Mouse (Mus musculus): ENCODE measurements around the gene Fam19a5.

The Fam19a5 gene

DNA sequence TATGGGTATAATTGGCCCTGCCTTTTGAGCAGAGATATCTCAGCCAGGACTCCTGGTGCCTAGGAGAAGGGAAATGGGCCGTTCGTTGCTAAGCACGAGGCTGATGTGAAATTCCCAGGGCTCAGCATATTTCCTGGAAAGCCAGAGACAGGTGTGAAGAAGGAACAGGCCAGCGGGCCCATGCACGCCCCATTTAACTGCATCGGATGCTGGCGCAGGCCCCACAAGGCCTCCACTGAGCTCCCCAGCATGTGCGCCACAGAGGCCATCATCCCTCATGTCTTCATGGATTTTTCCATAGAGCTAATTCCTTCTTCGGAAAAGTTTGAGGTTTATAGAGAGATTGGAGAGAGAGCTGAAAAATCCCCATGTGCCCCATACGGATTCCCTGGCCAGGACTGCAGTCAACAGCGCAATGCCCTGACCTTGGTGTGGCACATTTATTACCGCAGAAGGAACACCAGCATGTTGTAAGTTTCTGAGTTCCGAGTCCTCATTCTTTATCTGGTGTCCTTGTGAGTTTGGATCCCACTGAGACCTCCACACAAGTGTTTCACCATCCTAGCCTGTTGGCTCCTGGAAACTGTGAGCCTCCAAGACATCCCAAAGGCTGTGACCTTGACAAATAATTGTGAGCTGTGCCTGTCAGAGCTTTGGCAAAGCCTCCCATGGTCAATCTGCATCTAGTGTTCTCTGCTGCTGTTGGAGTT, 122.1 kb downstream of the Fam19a5 start:
- no peak for DNase-seq (ENCODE audit: low spot score in 2 of 2)

DNA sequence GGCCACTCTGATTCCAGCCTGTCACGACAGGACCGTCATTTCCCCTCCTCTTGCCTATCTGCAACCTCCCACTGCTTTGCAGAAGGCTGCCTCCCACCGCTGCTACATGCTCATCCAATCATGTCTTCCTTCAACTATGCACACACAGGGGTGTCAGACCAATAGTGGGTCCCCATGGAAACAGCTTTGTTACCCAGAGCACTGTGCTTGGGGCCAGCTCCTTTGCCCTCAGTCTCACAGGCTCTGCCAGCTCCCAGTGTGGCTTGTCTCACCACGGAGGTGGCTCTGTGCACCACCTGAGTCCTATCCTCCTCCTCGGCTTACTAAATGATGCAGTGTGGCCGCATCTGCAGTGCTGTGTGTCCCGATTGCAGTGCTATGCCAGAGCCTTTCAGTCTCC, 123.3 kb downstream of the Fam19a5 start:
- DNase-seq (ENCODE audit: low spot score in 2 of 2) = no peak

DNA sequence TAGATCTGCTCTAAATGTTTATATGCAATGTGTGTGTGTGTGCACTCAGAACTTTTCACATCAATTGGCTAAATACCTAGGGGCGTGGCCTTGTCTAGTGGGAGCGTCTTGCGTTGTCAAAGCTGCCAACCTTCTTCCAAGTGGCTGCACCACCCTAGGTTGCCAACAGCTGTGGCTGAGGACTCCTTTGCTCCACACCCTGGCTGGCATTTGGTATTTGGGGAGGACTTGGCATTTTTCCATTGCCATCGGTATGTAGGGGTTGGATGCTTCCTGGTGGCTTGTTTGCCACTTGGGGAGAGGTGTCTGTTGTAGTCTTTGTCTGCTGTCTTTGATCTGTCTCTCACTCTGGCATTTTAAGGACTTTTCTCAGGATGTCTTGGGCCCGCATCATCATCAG, 124.0 kb downstream of the Fam19a5 start:
- no peak for DNase-seq (ENCODE audit: low spot score in 2 of 2)

DNA sequence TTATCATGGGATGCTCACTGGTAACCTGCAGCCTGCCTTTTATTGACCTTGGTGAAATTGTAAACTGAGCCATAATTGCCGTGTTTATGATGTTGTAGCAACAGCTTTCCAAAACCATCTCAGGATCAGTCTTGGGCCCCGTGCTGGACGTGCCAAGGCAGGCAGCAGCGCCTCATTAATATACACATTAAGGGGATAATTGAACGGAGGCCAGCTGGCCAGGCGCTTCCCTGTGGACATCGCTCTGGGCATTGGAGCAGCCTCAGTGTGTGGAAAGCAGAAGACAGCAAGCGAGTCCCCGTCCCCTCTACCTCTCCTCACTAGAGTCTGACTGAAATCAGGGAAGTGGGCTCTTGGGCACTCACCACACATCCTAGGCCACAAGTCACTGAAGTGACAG, 127.8 kb downstream of the Fam19a5 start:
- DNase-seq (ENCODE audit: low spot score in 2 of 2) = no peak

DNA sequence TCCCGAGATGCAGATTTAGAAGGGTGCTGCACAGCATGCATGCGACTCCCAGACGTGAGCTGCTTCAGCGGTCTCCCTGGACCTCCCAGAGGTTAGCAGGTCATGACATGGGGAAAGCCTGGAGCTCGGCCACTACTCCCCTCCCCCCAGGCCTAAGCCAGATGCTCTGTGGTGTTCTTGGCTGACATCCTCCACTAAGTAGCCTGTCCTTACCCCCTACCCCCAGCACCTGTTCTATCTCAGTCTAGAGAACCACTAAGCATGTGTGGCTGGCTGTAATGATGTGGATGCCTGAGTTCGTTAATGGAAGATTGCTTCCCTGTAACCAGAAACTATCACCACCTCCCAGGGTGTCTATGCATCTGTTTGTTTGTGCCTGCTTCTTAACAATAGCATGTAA, 134.6 kb downstream of the Fam19a5 start:
- no peak for DNase-seq (ENCODE audit: low spot score in 2 of 2)

DNA sequence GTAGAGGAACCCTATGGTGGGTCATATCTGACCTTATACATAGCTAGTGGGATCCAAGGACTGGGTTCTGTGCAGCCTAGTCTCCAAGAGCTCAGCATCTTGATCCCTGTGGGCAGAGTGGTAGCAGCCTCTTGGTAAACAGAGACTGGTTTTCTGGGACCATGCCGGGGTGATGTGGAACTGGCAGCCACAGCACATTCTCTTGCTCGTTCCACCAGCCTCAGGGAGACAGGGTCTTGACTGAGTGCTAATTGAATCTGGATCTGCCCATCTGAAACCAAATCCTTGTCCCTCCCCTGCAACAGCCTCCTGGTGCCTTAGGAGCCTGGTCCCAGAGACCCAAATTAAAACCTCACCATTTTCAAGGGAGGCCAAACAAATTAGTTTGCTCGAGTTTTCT, 138.3 kb downstream of the Fam19a5 start:
- DNase-seq (ENCODE audit: low spot score in 2 of 2) = no peak

DNA sequence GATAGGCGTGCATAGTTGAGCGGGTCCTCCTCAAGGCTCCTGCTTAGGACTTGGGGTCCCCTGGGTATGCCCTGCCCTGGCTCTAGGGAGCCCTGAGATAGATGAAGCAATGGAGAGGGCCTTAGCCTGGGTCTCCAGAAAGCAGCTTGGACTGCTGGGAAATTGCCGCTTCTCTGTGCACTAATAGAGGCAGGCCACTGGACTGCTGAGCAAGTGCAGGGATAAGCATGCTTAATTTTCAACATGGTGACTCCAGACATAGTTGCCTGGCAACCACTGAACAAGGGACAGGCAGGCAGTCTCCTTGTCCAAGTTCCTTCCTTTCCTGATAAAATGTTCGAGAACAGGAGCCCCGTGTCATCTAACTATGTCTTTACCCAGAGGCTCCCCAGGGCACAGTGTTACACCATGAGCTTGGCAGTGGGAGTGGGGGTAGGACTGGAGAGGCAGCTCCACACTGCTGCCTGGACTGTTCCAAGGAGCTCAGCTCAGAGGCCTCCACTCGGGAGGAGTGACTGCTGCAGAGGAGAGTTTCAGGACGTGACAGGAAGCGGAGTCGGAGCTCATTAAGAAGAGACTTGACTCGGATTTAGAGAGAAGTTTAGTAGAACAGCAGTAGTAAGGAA, 142.4 kb downstream of the Fam19a5 start:
- DNase-seq (ENCODE audit: low spot score in 2 of 2) = no peak

DNA sequence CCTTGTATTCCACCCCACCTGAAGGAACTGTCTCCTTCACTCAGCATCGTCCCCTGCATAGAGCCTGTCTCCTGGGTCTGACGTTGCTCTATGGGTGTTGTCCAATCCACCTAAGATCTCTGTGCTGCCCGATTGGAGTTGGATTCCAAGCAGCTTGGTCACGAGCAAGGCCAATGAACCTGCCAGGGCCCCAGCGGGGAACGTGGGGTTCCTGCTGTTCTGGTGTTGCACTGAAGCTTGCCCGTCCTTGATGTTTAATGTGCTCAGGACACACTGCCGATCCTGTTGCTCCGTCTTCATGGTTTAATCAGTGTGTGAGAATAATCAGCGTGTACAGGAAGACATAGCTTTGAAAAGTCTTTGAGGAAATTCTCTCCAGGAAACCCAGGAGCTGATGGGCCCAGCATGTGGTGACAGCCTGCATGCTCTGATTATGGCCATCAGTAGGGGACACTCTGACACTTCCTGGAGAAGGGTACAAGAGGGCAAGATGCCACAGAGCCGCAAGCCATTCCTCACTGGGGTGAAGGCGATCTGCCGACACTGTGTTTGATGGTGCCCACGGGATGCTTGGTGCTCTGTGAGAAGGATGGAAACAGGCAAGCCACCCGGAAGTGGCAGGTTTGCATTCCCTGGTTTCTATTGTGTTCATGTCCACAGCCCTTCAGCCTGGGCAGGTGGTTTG, 147.3 kb downstream of the Fam19a5 start:
- no peak for DNase-seq (ENCODE audit: low spot score in 2 of 2)

DNA sequence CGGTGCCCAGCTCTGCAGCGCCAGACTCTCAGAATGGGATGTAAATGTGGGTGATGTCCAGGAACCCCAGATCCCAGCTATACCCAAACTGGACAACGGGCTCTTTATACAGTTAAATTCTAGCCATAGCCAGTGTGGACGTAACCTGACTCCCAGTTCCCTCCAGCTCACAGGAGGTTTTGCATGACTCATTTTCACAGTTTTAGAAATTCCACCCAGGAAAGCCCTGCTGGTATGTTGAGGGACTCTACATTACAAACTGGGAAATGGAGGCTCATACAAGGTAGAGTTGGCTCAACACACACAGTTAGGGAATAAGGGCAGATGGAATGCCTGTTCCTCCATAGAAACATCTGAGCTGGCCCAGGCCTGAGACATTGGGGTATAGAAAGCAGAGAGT, 147.9 kb downstream of the Fam19a5 start:
- no peak for DNase-seq (ENCODE audit: low spot score in 2 of 2)

DNA sequence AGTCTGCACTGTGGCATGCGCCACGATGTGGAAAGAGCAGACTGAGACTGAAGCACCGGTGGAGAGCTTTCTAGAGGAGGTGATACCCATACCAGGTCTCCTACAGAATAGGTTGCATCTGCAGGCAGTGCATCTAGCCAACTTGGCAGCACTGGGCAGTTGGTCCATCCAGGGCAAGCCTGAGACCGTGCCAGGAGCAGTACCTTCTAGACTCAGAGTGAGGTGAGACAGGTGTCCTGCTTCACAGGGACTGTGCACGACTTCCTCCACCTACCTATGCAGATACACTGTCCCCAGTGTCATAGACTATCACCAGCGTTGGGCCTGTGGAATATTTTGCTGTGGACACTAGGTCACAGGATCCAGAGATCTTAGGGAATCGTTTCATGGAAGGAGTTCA, 148.3 kb downstream of the Fam19a5 start:
- DNase-seq (ENCODE audit: low spot score in 2 of 2) = no peak

DNA sequence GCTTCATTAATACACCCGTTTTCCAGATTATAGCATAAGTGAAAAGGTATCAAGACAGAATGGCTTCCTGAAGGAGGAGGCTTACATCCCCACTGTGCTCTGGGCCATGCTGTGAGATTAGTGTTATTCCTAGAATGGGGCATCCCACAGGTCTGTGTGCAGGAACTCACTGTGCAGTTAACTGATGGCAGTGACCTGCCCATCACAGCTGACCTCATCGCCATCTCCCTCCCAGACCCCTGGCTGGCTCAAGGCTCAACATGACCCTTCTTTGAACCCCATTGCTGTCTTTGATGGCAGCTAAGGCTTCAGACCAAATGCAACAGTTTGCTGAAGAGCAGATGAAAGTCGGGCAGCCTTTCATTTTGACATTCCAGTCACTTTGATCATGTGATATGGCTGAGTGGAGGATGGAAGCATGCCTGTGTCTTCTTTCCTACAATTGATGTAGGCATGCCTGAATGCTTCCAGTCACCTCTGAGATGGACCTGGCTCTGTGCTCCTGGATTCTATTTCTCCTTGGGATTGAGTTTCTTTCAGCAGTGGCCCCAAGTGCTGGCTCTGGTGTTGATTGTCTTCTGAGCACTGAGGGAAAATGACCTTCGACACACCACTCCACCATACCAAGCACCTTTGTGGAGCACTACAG, 148.9 kb downstream of the Fam19a5 start:
- no peak for DNase-seq (ENCODE audit: low spot score in 2 of 2)

DNA sequence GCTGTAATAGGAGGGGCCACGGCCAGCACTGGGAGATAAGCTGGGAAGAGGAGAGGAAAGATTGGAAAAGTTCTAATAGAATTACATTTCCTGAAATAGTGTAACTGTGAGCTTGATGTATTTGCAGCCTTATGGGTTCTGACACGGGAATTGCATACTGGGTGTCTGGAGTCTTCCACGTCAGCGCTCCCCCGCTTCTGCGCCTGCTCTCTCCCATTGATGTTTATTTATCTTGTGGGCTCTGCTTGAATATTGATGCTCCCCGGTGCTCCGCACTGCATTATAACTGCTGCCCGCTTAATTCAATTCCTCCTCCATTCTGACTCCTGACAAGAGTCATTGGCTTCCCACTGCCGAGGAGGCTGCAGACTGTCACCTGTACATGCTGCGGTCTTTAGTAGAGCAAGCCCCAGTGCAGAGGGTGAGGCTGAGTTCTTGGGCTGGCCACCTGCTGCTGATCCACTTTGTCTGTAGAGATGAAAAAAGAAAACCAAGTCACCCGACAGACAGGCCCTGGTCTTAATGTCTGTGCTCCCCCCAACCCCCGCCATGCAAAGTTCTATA, 153.4 kb downstream of the Fam19a5 start:
- DNase-seq (ENCODE audit: low spot score in 2 of 2) = no peak

DNA sequence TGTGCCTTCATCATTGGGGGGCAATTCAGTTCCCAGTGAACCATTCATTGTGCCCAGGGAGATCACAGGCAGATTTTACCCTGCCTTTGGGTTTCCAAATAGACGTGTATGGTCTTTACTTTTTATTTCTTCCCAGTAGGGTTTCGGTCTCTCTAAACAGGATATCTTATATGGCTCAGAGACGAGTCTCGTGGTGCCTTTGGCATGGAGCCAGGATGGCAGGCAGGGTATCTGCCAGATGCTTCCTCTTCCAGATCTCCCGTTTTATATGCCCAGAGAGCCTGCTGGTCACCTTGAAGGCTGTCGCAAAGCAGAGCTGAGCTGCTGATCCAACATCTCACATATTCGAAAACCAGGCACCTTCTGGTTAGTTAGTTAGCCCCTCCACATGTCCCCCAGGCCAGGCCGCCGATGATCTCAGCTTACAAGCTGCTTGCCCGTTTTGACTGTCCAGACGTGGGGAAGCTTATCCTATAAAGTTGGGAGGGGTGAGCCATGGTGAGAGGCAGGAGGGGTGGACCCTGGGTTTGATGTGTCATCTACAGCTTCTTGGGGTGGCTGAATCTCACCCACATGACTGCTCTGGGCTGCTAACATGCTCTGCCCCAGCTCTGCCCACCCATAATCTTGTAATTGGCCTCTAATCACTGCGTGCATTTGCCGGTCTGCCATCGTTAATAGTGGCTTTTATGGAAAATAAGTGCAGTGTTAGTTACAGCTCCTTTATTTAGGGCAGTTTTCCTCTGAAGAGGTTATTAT, 154.6 kb downstream of the Fam19a5 start:
- DNase-seq (ENCODE audit: low spot score in 2 of 2) = peak in 1 of 2 experiments; percentile 27

DNA sequence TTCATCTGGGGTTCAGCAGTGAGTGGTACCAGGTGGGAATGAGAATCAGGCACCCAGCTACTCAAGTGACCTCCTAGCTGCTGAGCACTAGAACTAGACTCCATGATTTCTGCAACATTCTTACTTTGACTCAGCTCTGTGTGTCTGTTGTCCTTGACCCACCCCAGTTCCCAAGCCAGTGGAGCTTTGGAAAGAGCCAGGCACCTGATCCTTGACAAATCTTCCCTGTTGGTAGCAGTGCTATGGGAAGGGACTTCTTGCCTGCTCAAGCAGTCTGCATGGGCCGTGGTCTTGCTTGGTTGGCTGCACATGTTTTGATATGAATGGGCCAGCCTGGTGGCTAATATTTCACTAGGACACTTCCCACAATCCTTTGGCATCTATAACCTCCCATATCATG, 158.7 kb downstream of the Fam19a5 start:
- DNase-seq (ENCODE audit: low spot score in 2 of 2) = no peak

DNA sequence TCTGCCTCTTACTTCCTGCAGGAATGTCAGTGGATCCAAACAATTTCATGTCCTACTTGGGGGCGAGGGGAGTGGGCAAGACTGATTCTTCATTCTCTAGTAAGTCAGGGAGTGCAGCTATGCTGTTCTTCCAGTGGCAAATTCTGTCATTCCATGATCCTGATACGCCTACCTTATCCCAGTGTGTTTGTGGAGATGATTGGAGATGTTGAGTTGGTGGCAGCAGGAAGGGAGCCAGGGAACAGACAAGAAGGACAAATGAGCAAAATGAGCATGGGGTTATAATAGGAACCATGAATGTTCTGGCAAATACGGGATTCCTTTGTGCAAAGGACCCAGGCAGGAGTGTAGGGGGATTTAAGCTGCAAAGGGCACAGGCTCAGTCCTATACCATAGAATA, 159.2 kb downstream of the Fam19a5 start:
- DNase-seq (ENCODE audit: low spot score in 2 of 2) = peak in 1 of 2 experiments; percentile 30

DNA sequence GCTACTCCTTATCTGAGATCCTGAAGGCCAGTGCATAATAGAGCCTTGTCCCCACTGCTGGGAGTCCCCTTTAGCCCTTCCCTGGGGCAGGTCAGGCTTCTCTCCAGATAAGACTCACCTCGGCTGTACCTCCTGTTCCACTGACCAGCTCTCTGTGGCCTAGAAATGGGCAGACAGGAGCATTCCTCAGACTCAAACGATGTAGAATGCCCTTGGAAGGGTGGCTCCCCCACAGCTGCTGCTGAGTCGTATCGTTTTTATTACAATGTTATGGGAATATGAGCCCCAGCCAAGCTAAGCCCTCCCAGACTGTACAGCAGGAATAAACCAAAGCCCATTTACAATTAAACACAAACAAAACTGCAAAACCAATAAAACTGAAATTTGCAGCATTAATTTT, 167.7 kb downstream of the Fam19a5 start:
- DNase-seq (ENCODE audit: low spot score in 2 of 2) = no peak

DNA sequence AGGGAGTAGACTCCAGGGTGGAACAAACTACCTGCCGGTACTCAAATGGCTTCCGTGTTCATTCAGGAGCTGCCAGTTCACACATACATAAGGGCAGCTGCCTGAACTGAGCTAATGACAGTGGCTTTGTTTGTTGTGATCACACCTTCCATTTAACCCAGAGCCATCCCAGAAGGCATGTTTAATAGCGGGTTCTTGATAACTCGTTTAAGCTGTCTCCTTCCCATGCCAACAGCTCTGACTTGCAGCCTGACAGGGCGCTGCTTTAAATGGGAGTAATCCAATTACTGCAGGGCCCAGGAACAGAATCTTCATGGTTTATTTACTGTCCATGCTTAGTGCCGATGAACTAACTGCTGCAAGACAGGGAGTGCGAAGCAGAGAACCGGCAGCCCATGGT, 168.1 kb downstream of the Fam19a5 start:
- DNase-seq (ENCODE audit: low spot score in 2 of 2) = no peak

DNA sequence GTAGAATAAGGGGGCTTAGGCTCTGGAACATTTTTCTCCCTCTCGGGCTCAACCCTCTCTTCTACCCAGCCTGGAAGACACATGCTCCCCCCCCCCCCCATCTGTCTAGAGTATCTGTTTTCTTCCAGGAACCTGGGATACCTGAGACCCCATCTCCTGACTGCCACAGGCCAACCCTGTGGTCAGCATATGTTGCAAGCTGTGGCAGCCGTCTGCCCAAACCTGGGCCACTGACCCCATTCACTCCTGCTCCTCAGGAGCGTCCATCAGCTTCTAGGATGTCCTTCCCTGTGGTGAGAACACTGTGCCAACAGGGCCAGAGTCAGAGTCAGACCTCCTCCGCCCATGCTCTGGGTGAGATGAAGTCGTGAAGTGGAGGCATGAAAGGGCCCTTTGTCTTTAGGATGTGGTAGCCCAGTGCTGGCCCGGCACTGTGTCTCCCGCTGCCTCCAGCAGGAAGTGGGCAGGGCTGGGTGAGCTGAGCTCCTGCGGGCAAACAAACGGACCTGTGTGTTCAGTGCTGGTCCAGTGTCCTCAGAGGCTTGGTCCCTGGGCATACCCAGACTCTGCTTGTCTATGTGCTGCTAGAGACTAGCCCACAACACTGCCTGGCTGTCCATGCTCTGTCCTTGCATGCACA, 171.1 kb downstream of the Fam19a5 start:
- DNase-seq (ENCODE audit: low spot score in 2 of 2) = peak; percentile 27 to 35

DNA sequence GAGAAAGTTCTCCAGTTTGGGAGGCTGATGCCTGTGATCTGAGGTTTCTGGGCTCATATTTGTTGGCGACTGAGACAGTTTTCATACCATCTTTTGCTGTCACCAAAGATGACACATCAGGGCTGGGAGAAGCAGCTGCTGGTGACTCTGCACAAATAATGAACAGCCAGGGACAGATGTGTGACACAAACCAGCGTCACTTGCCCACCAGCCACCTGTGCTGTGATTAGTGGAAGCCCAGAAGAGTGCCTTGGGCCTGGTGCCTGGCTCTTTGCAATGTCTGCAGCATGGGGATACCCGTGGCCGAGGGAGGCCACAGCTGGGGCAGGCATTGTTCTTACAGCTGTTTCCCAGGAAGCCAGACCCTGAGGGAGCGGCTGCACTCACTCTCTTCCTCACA, 173.0 kb downstream of the Fam19a5 start:
- DNase-seq (ENCODE audit: low spot score in 2 of 2) = peak in 1 of 2 experiments; percentile 18

DNA sequence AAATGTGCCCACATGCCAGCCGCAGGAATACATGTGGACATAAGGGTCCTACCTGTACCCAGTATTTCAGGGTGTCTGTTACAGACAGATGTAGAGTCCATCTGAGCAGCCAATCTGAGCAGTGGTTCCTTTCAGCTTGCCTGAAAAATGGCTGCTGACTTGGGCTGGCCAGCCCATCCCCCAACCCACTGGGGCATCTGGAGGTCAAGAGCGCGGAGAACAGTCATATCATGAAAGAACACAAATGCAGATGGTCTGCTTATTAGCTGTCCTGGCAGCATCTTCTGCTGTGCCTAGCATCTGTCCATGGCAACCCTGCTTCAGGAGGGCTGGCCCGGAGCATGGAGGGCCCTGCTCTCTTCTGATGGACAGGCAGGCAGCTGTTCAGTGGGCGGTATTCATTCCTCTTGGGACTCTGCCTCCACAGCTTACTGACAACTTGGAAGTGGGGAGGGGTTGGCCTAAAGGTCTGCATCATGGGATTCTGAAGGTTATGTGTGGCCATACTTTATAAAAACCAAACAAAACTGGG, 179.4 kb downstream of the Fam19a5 start:
- no peak for DNase-seq (ENCODE audit: low spot score in 2 of 2)
